Mouse (Mus musculus) spleen, postnatal 10 days (tissue): Measurements from ENCODE around the gene Pik3r5.

Experiments
- DNase-seq, 2 experiments: peaks; one replicate each; pipeline ENCODE4 v3.0.0; 2021 to 2022; ENCODE audit warnings: low spot score in 2 of 2

The Pik3r5 gene

GRCm38 (mm10) chr11:68483213-68483612 is 51.3 kb downstream of the Pik3r5 start:
- DNase-seq: no peak

GRCm38 (mm10) chr11:68484431-68484830 is 52.5 kb downstream of the Pik3r5 start:
- no peak for DNase-seq

- DNase-seq: no peak
These were observed 53.5 kb downstream of the Pik3r5 start for GRCm38 (mm10) chr11:68485206-68485942.

GRCm38 (mm10) chr11:68486093-68486492 is 54.2 kb downstream of the Pik3r5 start:
- DNase-seq: no peak

- DNase-seq: no peak
These were observed 55.8 kb downstream of the Pik3r5 start for GRCm38 (mm10) chr11:68487720-68488119.

GRCm38 (mm10) chr11:68488256-68488824 is 56.4 kb downstream of the Pik3r5 start:
- DNase-seq: no peak

GRCm38 (mm10) chr11:68489236-68489635 is 57.3 kb downstream of the Pik3r5 start:
- DNase-seq: no peak

GRCm38 (mm10) chr11:68492592-68492991 is 60.7 kb downstream of the Pik3r5 start:
- no peak for DNase-seq

GRCm38 (mm10) chr11:68493760-68494159 is 61.8 kb downstream of the Pik3r5 start:
- no peak for DNase-seq

GRCm38 (mm10) chr11:68497081-68497480 is 65.2 kb downstream of the Pik3r5 start:
- no peak for DNase-seq

- peak in 1 of 2 experiments; percentile 78 for DNase-seq
These were observed 66.6 kb downstream of the Pik3r5 start for GRCm38 (mm10) chr11:68498517-68498916.

- DNase-seq: no peak
These were observed 67.2 kb downstream of the Pik3r5 start for GRCm38 (mm10) chr11:68498999-68499699.

- no peak for DNase-seq
These were observed 69.0 kb downstream of the Pik3r5 start for GRCm38 (mm10) chr11:68500949-68501350.

GRCm38 (mm10) chr11:68502408-68502807 is 70.5 kb downstream of the Pik3r5 start:
- DNase-seq: no peak

GRCm38 (mm10) chr11:68502902-68503629 is 71.1 kb downstream of the Pik3r5 start, which contains the start of gene Pik3r6:
Gene Pik3r6 (plus strand): TSS chr11:68503019.
- no peak for DNase-seq

- no peak for DNase-seq
These were observed 73.0 kb downstream of the Pik3r5 start for GRCm38 (mm10) chr11:68504913-68505312.

GRCm38 (mm10) chr11:68507246-68507645 is 75.3 kb downstream of the Pik3r5 start:
- no peak for DNase-seq

- DNase-seq: no peak
These were observed 76.7 kb downstream of the Pik3r5 start for GRCm38 (mm10) chr11:68508619-68509018.

GRCm38 (mm10) chr11:68509194-68509593 is 77.3 kb downstream of the Pik3r5 start:
- DNase-seq: no peak

- DNase-seq: no peak
These were observed 82.0 kb downstream of the Pik3r5 start for GRCm38 (mm10) chr11:68513969-68514368.

- no peak for DNase-seq
These were observed 87.4 kb downstream of the Pik3r5 start for GRCm38 (mm10) chr11:68519362-68519761.

- peak in 1 of 2 experiments; percentile 37 for DNase-seq
These were observed 87.9 kb downstream of the Pik3r5 start for GRCm38 (mm10) chr11:68519815-68520214.
